In genomic region chr14:47648218-47648617, GRCm38 (mm10) we compare ENCODE assay signal across 8 mouse cellular contexts. TPM values are rescaled to one million over a fixed set of nuclear protein-coding genes. Genes with fewer than 3 reads are reported as not detected.
DNase-seq lines count a peak whose midpoint lies in the region; ATAC-seq lines count a peak whose summit lies in the region.

TSS of gene Ktn1 (plus strand) at chr14:47648448.

- peaks cover 27% of the 10 kb centered on the region for H3K4me1 ChIP-seq in forebrain, embryonic 13.5 days
- H3K4me1 ChIP-seq in hindbrain, embryonic 10.5 days (replicated peaks) = peaks cover 30% of the 10 kb centered on the region
- H3K4me1 ChIP-seq in liver, embryonic 12.5 days = peaks cover 34% of the 10 kb centered on the region
- peaks cover 12% of the 10 kb centered on the region; the same call in 1 of the 2 replicates for H3K4me1 ChIP-seq in stomach, embryonic 14.5 days (ENCODE audit: control insufficient read depth, insufficient read depth, low read length)

- H3K4me2 ChIP-seq in forebrain, embryonic 13.5 days = peak within 1 kb of the TSS; percentile 78
- H3K4me2 ChIP-seq in liver, embryonic 12.5 days = peak within 1 kb of the TSS; percentile 97
- peak within 1 kb of the TSS; percentile 74 for H3K4me2 ChIP-seq in stomach, embryonic 14.5 days (replicated peaks; ENCODE audit: low read depth, low read length)

- H3K27ac ChIP-seq in forebrain, embryonic 13.5 days = peak within 1 kb of the TSS; percentile 79
- peak within 1 kb of the TSS; percentile 98 for H3K27ac ChIP-seq in hindbrain, embryonic 10.5 days
- peak within 1 kb of the TSS; percentile 86 for H3K27ac ChIP-seq in liver, embryonic 12.5 days
- peak within 1 kb of the TSS; percentile 96 for H3K27ac ChIP-seq in stomach, embryonic 14.5 days (ENCODE audit: low read length)

- WGBS in forebrain, embryonic 13.5 days = 43% methylated on average over 5 of the region's 5 CpGs
- 62% methylated on average over 5 of the region's 5 CpGs for WGBS in hindbrain, embryonic 10.5 days
- 63% methylated on average over 5 of the region's 5 CpGs for WGBS in liver, embryonic 12.5 days (ENCODE audit: insufficient replicate concordance)
- 48% methylated on average over 5 of the region's 5 CpGs for WGBS in stomach, embryonic 14.5 days

- peak within 1 kb of the TSS; percentile 95 for H3K4me3 ChIP-seq in forebrain, embryonic 13.5 days
- H3K4me3 ChIP-seq in hindbrain, embryonic 10.5 days = peak within 1 kb of the TSS; percentile 83
- H3K4me3 ChIP-seq in liver, embryonic 12.5 days = peak within 1 kb of the TSS; percentile 87
- H3K4me3 ChIP-seq in stomach, embryonic 14.5 days (ENCODE audit: low read depth, low read length) = peak within 1 kb of the TSS; percentile 98

- no peaks in the 10 kb centered on the region for H3K9me3 ChIP-seq in forebrain, embryonic 13.5 days (replicated peaks)
- no peaks in the 10 kb centered on the region for H3K9me3 ChIP-seq in hindbrain, embryonic 10.5 days
- H3K9me3 ChIP-seq in liver, embryonic 12.5 days (replicated peaks) = no peaks in the 10 kb centered on the region
- no peaks in the 10 kb centered on the region for H3K9me3 ChIP-seq in stomach, embryonic 14.5 days (ENCODE audit: control insufficient read depth, low read depth, low read length)

- no peak for DNase-seq in left cerebral cortex, adult 18-20 months (ENCODE audit: low spot score in 2 of 2)
- DNase-seq in left cerebral cortex, adult 11 months (ENCODE audit: low spot score) = no peak
- no peak for DNase-seq in adrenal gland, adult 18-20 months (ENCODE audit: low spot score in 2 of 2)
- DNase-seq in hindbrain, embryonic 10.5 days (ENCODE audit: low spot score) = no peak
- DNase-seq in right cerebral cortex, postnatal 36 days (ENCODE audit: low spot score in 2 of 2) = no peak

- no peaks in the 10 kb centered on the region for H3K36me3 ChIP-seq in forebrain, embryonic 13.5 days (ENCODE audit: poor library complexity, severe bottlenecking)
- H3K36me3 ChIP-seq in hindbrain, embryonic 10.5 days = no peaks in the 10 kb centered on the region
- H3K36me3 ChIP-seq in liver, embryonic 12.5 days = no peaks in the 10 kb centered on the region
- no peaks in the 10 kb centered on the region for H3K36me3 ChIP-seq in stomach, embryonic 14.5 days (ENCODE audit: control insufficient read depth, insufficient read depth, low read length)

- H3K27me3 ChIP-seq in forebrain, embryonic 13.5 days = peaks cover 9% of the 10 kb centered on the region; the same call in 1 of the 2 replicates
- H3K27me3 ChIP-seq in hindbrain, embryonic 10.5 days (ENCODE audit: insufficient read depth, poor library complexity, severe bottlenecking) = peaks cover 4% of the 10 kb centered on the region; the same call in 1 of the 2 replicates
- peaks cover 15% of the 10 kb centered on the region; the same call in 1 of the 2 replicates for H3K27me3 ChIP-seq in liver, embryonic 12.5 days (replicated peaks)
- H3K27me3 ChIP-seq in stomach, embryonic 14.5 days (ENCODE audit: control insufficient read depth, insufficient read depth, low read length) = no peaks in the 10 kb centered on the region

- H3K9ac ChIP-seq in forebrain, embryonic 13.5 days = peak within 1 kb of the TSS; percentile 94
- H3K9ac ChIP-seq in liver, embryonic 12.5 days = peak within 1 kb of the TSS; percentile 89
- H3K9ac ChIP-seq in stomach, embryonic 14.5 days (replicated peaks; ENCODE audit: low read depth, low read length) = peak within 1 kb of the TSS; percentile 91

- no peak for ATAC-seq in forebrain, embryonic 13.5 days
- no peak for ATAC-seq in liver, embryonic 12.5 days
- ATAC-seq in stomach, embryonic 14.5 days (ENCODE audit: insufficient number of reproducible peaks, insufficient read depth, low FRiP score, low read depth) = no peak

RNA-seq across cellular contexts. Expression of gene Ktn1, which starts in this region (rescaled TPM):
- total RNA-seq in left cerebral cortex, adult 18-20 months (2021) = 10 to 100 TPM; 82.5 to 86.2 TPM
- 10 to 100 TPM; 41.8 to 56.7 TPM for total RNA-seq in adrenal gland, adult 18-20 months (2021)
- polyA plus RNA-seq in forebrain, embryonic 13.5 days (2015; fragmentation: Nextera tagmentation; extraction: Ambion mirVana) = 72.7 and 75.1 TPM in 2 replicates
- 44.3 and 62.6 TPM in 2 replicates for polyA plus RNA-seq in hindbrain, embryonic 10.5 days (2016; fragmentation: Nextera tagmentation; extraction: Ambion mirVana)
- 23.4 and 27.8 TPM in 2 replicates for polyA plus RNA-seq in liver, embryonic 12.5 days (2016; fragmentation: Nextera tagmentation; extraction: Ambion mirVana)
- polyA plus RNA-seq in stomach, embryonic 14.5 days (2014; fragmentation: Nextera tagmentation; extraction: Ambion mirVana) = 93.2 and 94.3 TPM in 2 replicates
